Mouse (Mus musculus): Measurements from ENCODE around the gene Shox2.

The Shox2 gene

GRCm38 (mm10) chr3:66981706-66982105 lies at the start of gene Shox2:
Gene Shox2, minus strand, starts transcription at chr3:66981771.
- peak in 1 of 2 experiments; percentile 24 for DNase-seq

GRCm38 (mm10) chr3:66996820-66997219 lies 15.2 kb upstream of the Shox2 start:
- DNase-seq = no peak

- no peak for DNase-seq
These were observed 4.7 kb upstream of the Shox2 start for GRCm38 (mm10) chr3:66986287-66986560.

GRCm38 (mm10) chr3:66985539-66986286 lies 4.1 kb upstream of the Shox2 start:
- peak; percentile 69 to 80 for DNase-seq

GRCm38 (mm10) chr3:66983481-66983880 lies 1.9 kb upstream of the Shox2 start:
- no peak for DNase-seq

- DNase-seq = peak in 1 of 2 experiments; percentile 30
These were observed 775 bp upstream of the Shox2 start for GRCm38 (mm10) chr3:66982181-66982911.

- peak; percentile 44 to 49 for DNase-seq
These were observed 390 bp downstream of the Shox2 start, which contains the start of gene Rsrc1 for GRCm38 (mm10) chr3:66981101-66981661. Gene Rsrc1, plus strand, starts transcription at chr3:66981390.

GRCm38 (mm10) chr3:66980111-66980975 lies 1.2 kb downstream of the Shox2 start:
- DNase-seq = no peak

- peak in 1 of 2 experiments; percentile 10 for DNase-seq
These were observed 2.1 kb downstream of the Shox2 start for GRCm38 (mm10) chr3:66979491-66979890.

- DNase-seq = peak in 1 of 2 experiments; percentile 25
These were observed 2.9 kb downstream of the Shox2 start for GRCm38 (mm10) chr3:66978457-66979381.

- peak in 1 of 2 experiments; percentile 6 for DNase-seq
These were observed 3.6 kb downstream of the Shox2 start for GRCm38 (mm10) chr3:66977811-66978456.

GRCm38 (mm10) chr3:66976889-66977615 lies 4.5 kb downstream of the Shox2 start:
- no peak for DNase-seq

GRCm38 (mm10) chr3:66974501-66974900 lies 7.1 kb downstream of the Shox2 start:
- no peak for DNase-seq

GRCm38 (mm10) chr3:66973391-66973943 lies 8.1 kb downstream of the Shox2 start:
- peak in 1 of 2 experiments; percentile 31 for DNase-seq

- peak in 1 of 2 experiments; percentile 6 for DNase-seq
These were observed 9.2 kb downstream of the Shox2 start for GRCm38 (mm10) chr3:66972191-66972950.

GRCm38 (mm10) chr3:66970661-66971331 lies 10.8 kb downstream of the Shox2 start:
- no peak for DNase-seq

GRCm38 (mm10) chr3:66970261-66970660 lies 11.3 kb downstream of the Shox2 start:
- no peak for DNase-seq

GRCm38 (mm10) chr3:66967508-66967907 lies 14.1 kb downstream of the Shox2 start:
- DNase-seq = no peak

GRCm38 (mm10) chr3:66964884-66965283 lies 16.7 kb downstream of the Shox2 start:
- no peak for DNase-seq
